Mouse (Mus musculus) fibroblast of lung, adult 2 months (primary cell): ENCODE data around the gene Gm5128.
"Not testable (repeated sequence)": the region's sequence is repeated elsewhere in the genome, so short reads cannot be mapped to it uniquely, and the experiment has no call there.

Experiments
- DNase-seq: peaks from one replicate; pipeline ENCODE4 v3.0.0-alpha.2; 2011; ENCODE audit warnings: low read depth

Gm5128 gene

GRCm38 (mm10) chrX:135372984-135373383, at the start of gene Gm5128:
Gene Gm5128 (plus strand): TSS chrX:135373284.
- not testable (repeated sequence) for DNase-seq

GRCm38 (mm10) chrX:135360685-135361084, 12.4 kb upstream of the Gm5128 start:
- DNase-seq: not testable (repeated sequence)

- DNase-seq: not testable (repeated sequence)
These were observed 11.1 kb upstream of the Gm5128 start for GRCm38 (mm10) chrX:135361943-135362342.

GRCm38 (mm10) chrX:135403578-135403977, 30.5 kb downstream of the Gm5128 start:
- not testable (repeated sequence) for DNase-seq

- not testable (repeated sequence) for DNase-seq
These were observed 48.1 kb downstream of the Gm5128 start for GRCm38 (mm10) chrX:135421203-135421602.

GRCm38 (mm10) chrX:135421824-135422223, 48.7 kb downstream of the Gm5128 start:
- not testable (repeated sequence) for DNase-seq

GRCm38 (mm10) chrX:135422473-135422872, 49.4 kb downstream of the Gm5128 start:
- DNase-seq: not testable (repeated sequence)
